Mouse (Mus musculus) heart, embryonic 15.5 days (tissue): ENCODE results near the gene Fry. TPM values are rescaled to one million over a fixed set of nuclear protein-coding genes. Genes with fewer than 3 reads are reported as not detected.
A peak's percentile ranks its signal among the peaks of the same experiment; 100 is the strongest.

Experiments
- ATAC-seq: fragments of 200-750 bp; cut with Nextera tagmentation; replicated peaks from 2 replicates; pipeline ENCODE4 v1.8.0; 2017; ENCODE audit warnings: low read depth, moderate TSS enrichment; ENCODE audit not compliant: insufficient number of reproducible peaks, insufficient read depth, low FRiP score
- H3K27ac ChIP-seq: fragments of 300-500 bp; sonication (generic); 2 replicates; pipeline ENCODE4 v1.5.1; 2015; ENCODE audit warnings: mild to moderate bottlenecking, inconsistent platforms
- H3K27me3 ChIP-seq: fragments of 300-500 bp; sonication (generic); 2 replicates; pipeline ENCODE4 v1.6.1; 2015; ENCODE audit warnings: inconsistent platforms
- H3K36me3 ChIP-seq: fragments of 300-500 bp; sonication (generic); 2 replicates; pipeline ENCODE4 v1.6.1; 2015; ENCODE audit warnings: mild to moderate bottlenecking, inconsistent platforms
- H3K4me1 ChIP-seq: fragments of 300-500 bp; sonication (generic); replicated peaks from 2 replicates; pipeline ENCODE4 v1.6.1; 2015; ENCODE audit warnings: inconsistent platforms
- H3K4me2 ChIP-seq: fragments of 300-500 bp; sonication (generic); 2 replicates; pipeline ENCODE4 v1.6.1; 2015; ENCODE audit warnings: inconsistent platforms, mild to moderate bottlenecking, moderate library complexity
- H3K4me3 ChIP-seq: fragments of 300-500 bp; sonication (generic); 2 replicates; pipeline ENCODE4 v1.5.1; 2015; ENCODE audit warnings: mild to moderate bottlenecking, inconsistent platforms
- H3K9ac ChIP-seq: fragments of 300-500 bp; sonication (generic); 2 replicates; pipeline ENCODE4 v1.6.1; 2015; ENCODE audit warnings: mild to moderate bottlenecking, inconsistent platforms
- H3K9me3 ChIP-seq: fragments of 300-500 bp; sonication (generic); replicated peaks from 2 replicates; pipeline ENCODE4 v1.6.1; 2016; ENCODE audit warnings: inconsistent platforms
- WGBS: fragments of 180-500 bp; shearing (Covaris S2); methylation state at CpG from one replicate; pipeline ENCODE4 v1.1.7; 2015; ENCODE audit warnings: mixed read lengths; 5-methylcytosine and 5-hydroxymethylcytosine counted together
- polyA plus RNA-seq: library from polyadenylated mRNA; unstranded; fragments of >200 nt; fragmentation: Nextera tagmentation; extraction: Ambion mirVana; gene quantifications from 2 replicates; pipeline ENCODE4 v1.2.1, GENCODE M21; 2015

Gene Fry
- polyA plus RNA-seq, 1 experiment from 2014 or later = 30.3 TPM

GRCm38 (mm10) chr5:150259191-150260053 is 141.0 kb downstream of the Fry start:
- H3K36me3 ChIP-seq = no peaks in the 10 kb centered on the region
- peak overlapping the region; percentile 95 for H3K4me2 ChIP-seq
- H3K27ac ChIP-seq = peak overlapping the region; percentile 80
- no peaks in the 10 kb centered on the region for H3K9me3 ChIP-seq
- peak overlapping the region; percentile 63 for H3K9ac ChIP-seq
- peak; percentile 63 for ATAC-seq
- H3K4me3 ChIP-seq = peak overlapping the region; percentile 58
- 3% methylated on average over 28 of the region's 29 CpGs for WGBS
- peaks cover 44% of the 10 kb centered on the region for H3K4me1 ChIP-seq
- no peaks in the 10 kb centered on the region for H3K27me3 ChIP-seq

- peak overlapping the region; percentile 95 for H3K4me2 ChIP-seq
- no peaks in the 10 kb centered on the region for H3K27me3 ChIP-seq
- ATAC-seq = no peak
- H3K27ac ChIP-seq = peak overlapping the region; percentile 80
- 40% methylated on average over 9 of the region's 9 CpGs for WGBS
- H3K36me3 ChIP-seq = no peaks in the 10 kb centered on the region
- H3K9me3 ChIP-seq = no peaks in the 10 kb centered on the region
- peaks cover 44% of the 10 kb centered on the region for H3K4me1 ChIP-seq
- H3K9ac ChIP-seq = peak overlapping the region; percentile 63
- peak overlapping the region; percentile 58 for H3K4me3 ChIP-seq
Observed at GRCm38 (mm10) chr5:150260054-150260386, 141.6 kb downstream of the Fry start.

- no peak overlapping the region for H3K9ac ChIP-seq
- H3K4me2 ChIP-seq = no peak overlapping the region; the same call in 1 of the 2 replicates
- no peaks in the 10 kb centered on the region for H3K9me3 ChIP-seq
- H3K27me3 ChIP-seq = no peaks in the 10 kb centered on the region
- WGBS = 59% methylated on average over 4 of the region's 4 CpGs
- H3K4me1 ChIP-seq = peaks cover 42% of the 10 kb centered on the region
- ATAC-seq = no peak
- H3K27ac ChIP-seq = peak overlapping the region; percentile 17
- H3K36me3 ChIP-seq = no peaks in the 10 kb centered on the region
- peak overlapping the region; percentile 58; the same call in 1 of the 2 replicates for H3K4me3 ChIP-seq
Observed at GRCm38 (mm10) chr5:150261361-150261760, 142.9 kb downstream of the Fry start.

- Histone ChIP-seq H3K36me3 (no peaks in the 10 kb centered on the region), H3K9me3 (no peaks in the 10 kb centered on the region), H3K27me3 (no peaks in the 10 kb centered on the region), H3K4me3 (no peak overlapping the region), H3K4me2 (peak overlapping the region; percentile 36), H3K4me1 (peaks cover 38% of the 10 kb centered on the region), H3K27ac (peak overlapping the region; percentile 42; the same call in 1 of the 2 replicates), H3K9ac (no peak overlapping the region)
- ATAC-seq = no peak
- 76% methylated on average over 16 of the region's 16 CpGs for WGBS
Observed at GRCm38 (mm10) chr5:150262046-150262716, 143.7 kb downstream of the Fry start.

- H3K27me3 ChIP-seq = no peaks in the 10 kb centered on the region
- no peaks in the 10 kb centered on the region for H3K9me3 ChIP-seq
- no peak overlapping the region for H3K4me3 ChIP-seq
- H3K4me2 ChIP-seq = peak overlapping the region; percentile 36; the same call in 1 of the 2 replicates
- peak overlapping the region; percentile 42 for H3K27ac ChIP-seq
- 45% methylated on average over 5 of the region's 5 CpGs for WGBS
- no peaks in the 10 kb centered on the region for H3K36me3 ChIP-seq
- no peak for ATAC-seq
- no peak overlapping the region for H3K9ac ChIP-seq
- peaks cover 32% of the 10 kb centered on the region for H3K4me1 ChIP-seq
Observed at GRCm38 (mm10) chr5:150262717-150263103, 144.3 kb downstream of the Fry start.

GRCm38 (mm10) chr5:150263162-150263561 is 144.7 kb downstream of the Fry start:
- ATAC-seq = no peak
- Histone ChIP-seq H3K27ac (peak overlapping the region; percentile 42), H3K4me3 (no peak overlapping the region), H3K9me3 (0 out of 2 replicates have a peak, but pooled peaks cover under 1% of the 10 kb centered on the region), H3K27me3 (no peaks in the 10 kb centered on the region), H3K36me3 (no peaks in the 10 kb centered on the region), H3K4me1 (peaks cover 28% of the 10 kb centered on the region), H3K9ac (no peak overlapping the region), H3K4me2 (peak overlapping the region; percentile 36; the same call in 1 of the 2 replicates)
- WGBS = 66% methylated on average over 12 of the region's 12 CpGs

- Histone ChIP-seq H3K9me3 (0 out of 2 replicates have a peak, but pooled peaks cover 5% of the 10 kb centered on the region), H3K9ac (no peak overlapping the region), H3K36me3 (no peaks in the 10 kb centered on the region), H3K4me1 (peaks cover 23% of the 10 kb centered on the region), H3K4me2 (no peak overlapping the region), H3K27ac (no peak overlapping the region), H3K4me3 (no peak overlapping the region), H3K27me3 (no peaks in the 10 kb centered on the region)
- 77% methylated on average over 6 of the region's 6 CpGs for WGBS
- ATAC-seq = no peak
Observed at GRCm38 (mm10) chr5:150263656-150264055, 145.2 kb downstream of the Fry start.

- WGBS = 57% methylated on average over 1 of the region's 1 CpGs
- no peak overlapping the region for H3K4me3 ChIP-seq
- no peak overlapping the region for H3K27ac ChIP-seq
- H3K9me3 ChIP-seq = 0 out of 2 replicates have a peak, but pooled peaks cover 5% of the 10 kb centered on the region
- ATAC-seq = no peak
- peaks cover 13% of the 10 kb centered on the region for H3K4me1 ChIP-seq
- H3K36me3 ChIP-seq = no peaks in the 10 kb centered on the region
- no peak overlapping the region for H3K4me2 ChIP-seq
- no peaks in the 10 kb centered on the region for H3K27me3 ChIP-seq
- H3K9ac ChIP-seq = no peak overlapping the region
Observed at GRCm38 (mm10) chr5:150265005-150265404, 146.6 kb downstream of the Fry start.

GRCm38 (mm10) chr5:150265953-150266352 is 147.5 kb downstream of the Fry start:
- no peaks in the 10 kb centered on the region for H3K27me3 ChIP-seq
- 0 out of 2 replicates have a peak, but pooled peaks cover 5% of the 10 kb centered on the region for H3K9me3 ChIP-seq
- 69% methylated on average over 2 of the region's 2 CpGs for WGBS
- peaks cover 21% of the 10 kb centered on the region for H3K4me1 ChIP-seq
- H3K4me2 ChIP-seq = no peak overlapping the region
- H3K4me3 ChIP-seq = no peak overlapping the region
- H3K9ac ChIP-seq = no peak overlapping the region
- no peak overlapping the region for H3K27ac ChIP-seq
- H3K36me3 ChIP-seq = no peaks in the 10 kb centered on the region
- no peak for ATAC-seq

GRCm38 (mm10) chr5:150268261-150268660 is 149.8 kb downstream of the Fry start:
- peaks cover 12% of the 10 kb centered on the region for H3K4me1 ChIP-seq
- H3K9ac ChIP-seq = no peak overlapping the region
- no peak for ATAC-seq
- H3K9me3 ChIP-seq = 0 out of 2 replicates have a peak, but pooled peaks cover 5% of the 10 kb centered on the region
- no peak overlapping the region for H3K4me3 ChIP-seq
- H3K4me2 ChIP-seq = no peak overlapping the region
- WGBS = 92% methylated on average over 3 of the region's 3 CpGs
- no peaks in the 10 kb centered on the region for H3K36me3 ChIP-seq
- no peaks in the 10 kb centered on the region for H3K27me3 ChIP-seq
- H3K27ac ChIP-seq = no peak overlapping the region

GRCm38 (mm10) chr5:150270468-150270867 is 152.0 kb downstream of the Fry start:
- Histone ChIP-seq H3K9me3 (0 out of 2 replicates have a peak, but pooled peaks cover 5% of the 10 kb centered on the region), H3K4me1 (peaks cover 11% of the 10 kb centered on the region), H3K4me2 (peak overlapping the region; percentile 23; the same call in 1 of the 2 replicates), H3K9ac (no peak overlapping the region; the same call in 1 of the 2 replicates), H3K27me3 (no peaks in the 10 kb centered on the region), H3K27ac (peak overlapping the region; percentile 47; the same call in 1 of the 2 replicates), H3K4me3 (0 out of 2 replicates have a peak overlapping the region, but pooled peaks have one; percentile 1), H3K36me3 (no peaks in the 10 kb centered on the region)
- 34% methylated on average over 4 of the region's 4 CpGs for WGBS
- no peak for ATAC-seq
